Mouse (Mus musculus) liver, embryonic 15.5 days (tissue): Measurements from ENCODE around the gene Drd5. TPM values are rescaled to one million over a fixed set of nuclear protein-coding genes. Genes with fewer than 3 reads are reported as not detected.

ENCODE experiments used
- ATAC-seq: fragments of 200-750 bp; cut with Nextera tagmentation; 2 replicates; pipeline ENCODE4 v1.8.0; 2017; ENCODE audit warnings: moderate number of reproducible peaks, mild to moderate bottlenecking, moderate library complexity; ENCODE audit not compliant: insufficient read depth
- H3K27ac ChIP-seq: fragments of 300-500 bp; sonication (generic); replicated peaks from 2 replicates; pipeline ENCODE4 v1.5.1; 2015; ENCODE audit warnings: mild to moderate bottlenecking, inconsistent platforms
- H3K27me3 ChIP-seq: fragments of 300-500 bp; sonication (generic); 2 replicates; pipeline ENCODE4 v1.6.1; 2015; ENCODE audit warnings: mild to moderate bottlenecking, inconsistent platforms
- H3K36me3 ChIP-seq: fragments of 300-500 bp; sonication (generic); replicated peaks from 2 replicates; pipeline ENCODE4 v1.6.1; 2015; ENCODE audit warnings: moderate library complexity, mild to moderate bottlenecking, inconsistent platforms
- H3K4me1 ChIP-seq: fragments of 300-500 bp; sonication (generic); replicated peaks from 2 replicates; pipeline ENCODE4 v1.6.1; 2015; ENCODE audit warnings: inconsistent platforms
- H3K4me2 ChIP-seq: fragments of 300-500 bp; sonication (generic); 2 replicates; pipeline ENCODE4 v1.6.1; 2015; ENCODE audit warnings: moderate library complexity, mild to moderate bottlenecking, inconsistent platforms
- H3K4me3 ChIP-seq: fragments of 300-500 bp; sonication (generic); replicated peaks from 2 replicates; pipeline ENCODE4 v1.5.1; 2015; ENCODE audit warnings: mild to moderate bottlenecking, inconsistent platforms
- H3K9ac ChIP-seq: fragments of 300-500 bp; sonication (generic); 2 replicates; pipeline ENCODE4 v1.6.1; 2015; ENCODE audit warnings: moderate library complexity, mild to moderate bottlenecking, inconsistent platforms
- H3K9me3 ChIP-seq: fragments of 300-500 bp; sonication (generic); replicated peaks from 2 replicates; pipeline ENCODE4 v1.6.1; 2016; ENCODE audit warnings: inconsistent platforms
- WGBS: fragments of 180-500 bp; shearing (Covaris S2); methylation state at CpG from one replicate; pipeline ENCODE4 v1.1.7; 2015; ENCODE audit warnings: mixed read lengths; ENCODE audit not compliant: insufficient replicate concordance; 5-methylcytosine and 5-hydroxymethylcytosine counted together
- polyA plus RNA-seq: library from polyadenylated mRNA; unstranded; fragments of >200 nt; fragmentation: Nextera tagmentation; extraction: Ambion mirVana; gene quantifications from 2 replicates; pipeline ENCODE4 v1.2.1, GENCODE M21; 2015

The Drd5 gene
- polyA plus RNA-seq, 1 experiment from 2014 or later = not detected

GRCm38 (mm10) chr5:38350351-38350929, 31.3 kb downstream of the Drd5 start:
- H3K27me3 ChIP-seq = no peaks in the 10 kb centered on the region
- 56% methylated on average over 5 of the region's 5 CpGs for WGBS
- H3K36me3 ChIP-seq = no peaks in the 10 kb centered on the region
- no peak overlapping the region for H3K4me3 ChIP-seq
- H3K9ac ChIP-seq = no peak overlapping the region
- no peaks in the 10 kb centered on the region for H3K4me1 ChIP-seq
- H3K4me2 ChIP-seq = no peak overlapping the region
- ATAC-seq = no peak
- no peaks in the 10 kb centered on the region for H3K9me3 ChIP-seq
- H3K27ac ChIP-seq = no peak overlapping the region

GRCm38 (mm10) chr5:38356927-38357326, 37.8 kb downstream of the Drd5 start:
- ATAC-seq = no peak
- no peaks in the 10 kb centered on the region for H3K4me1 ChIP-seq
- WGBS = 57% methylated on average over 3 of the region's 3 CpGs

DNA sequence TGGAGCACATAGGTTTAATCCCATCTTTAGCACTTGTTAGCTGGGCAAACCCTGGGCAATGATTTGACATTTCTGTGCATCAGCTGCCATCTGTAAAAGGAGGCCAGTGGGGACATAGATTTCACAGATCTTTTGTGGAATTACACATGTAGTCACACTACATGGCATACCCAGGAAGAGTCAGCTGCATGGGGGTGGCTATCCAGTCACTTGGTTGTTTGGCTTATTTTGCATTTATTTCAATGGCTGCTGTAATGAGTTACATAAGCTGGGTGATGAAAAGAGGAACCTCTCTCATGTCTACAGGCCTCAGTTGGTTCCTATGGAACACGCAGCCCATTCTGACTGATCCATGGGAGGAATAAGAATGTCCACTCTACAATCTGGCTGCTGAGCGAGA, 40.5 kb downstream of the Drd5 start:
- Histone ChIP-seq H3K4me3 (no peak overlapping the region), H3K27ac (no peak overlapping the region), H3K9ac (no peak overlapping the region), H3K4me1 (no peaks in the 10 kb centered on the region), H3K36me3 (no peaks in the 10 kb centered on the region), H3K27me3 (no peaks in the 10 kb centered on the region), H3K4me2 (no peak overlapping the region), H3K9me3 (no peaks in the 10 kb centered on the region)
- WGBS = 47% methylated on average over 2 of the region's 2 CpGs
- no peak for ATAC-seq

More at GRCm38 (mm10) chr5:38356927-38357326, 37.8 kb downstream of the Drd5 start:
- H3K36me3 ChIP-seq = no peaks in the 10 kb centered on the region
- H3K4me2 ChIP-seq = no peak overlapping the region
- no peak overlapping the region for H3K9ac ChIP-seq
- H3K9me3 ChIP-seq = no peaks in the 10 kb centered on the region
- no peak overlapping the region for H3K27ac ChIP-seq
- H3K27me3 ChIP-seq = no peaks in the 10 kb centered on the region
- H3K4me3 ChIP-seq = no peak overlapping the region

DNA sequence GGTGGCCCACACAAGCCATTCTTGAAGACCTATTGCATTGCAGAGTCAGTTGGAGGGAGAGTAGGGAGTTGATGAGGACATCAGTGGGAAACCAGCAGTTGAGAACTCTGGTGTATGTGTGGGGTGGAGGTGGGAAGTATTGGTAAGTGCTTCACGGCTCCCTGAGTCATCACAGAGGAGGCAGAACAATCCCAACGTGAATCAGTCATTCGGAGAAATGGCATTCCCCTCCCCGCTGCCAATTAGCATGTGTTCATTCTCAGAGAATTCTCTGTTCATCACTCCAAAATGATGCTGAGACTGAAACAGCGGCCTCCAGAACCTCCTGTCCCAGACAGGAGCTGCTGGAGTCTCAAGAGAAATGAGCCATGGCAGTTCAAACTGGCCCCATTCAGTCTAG, 45.2 kb downstream of the Drd5 start:
- no peak for ATAC-seq
- Histone ChIP-seq H3K27me3 (no peaks in the 10 kb centered on the region), H3K9ac (no peak overlapping the region), H3K4me1 (peaks cover 10% of the 10 kb centered on the region; the same call in 1 of the 2 replicates), H3K27ac (no peak overlapping the region), H3K4me2 (no peak overlapping the region), H3K36me3 (no peaks in the 10 kb centered on the region), H3K4me3 (no peak overlapping the region), H3K9me3 (no peaks in the 10 kb centered on the region)
- WGBS = 68% methylated on average over 5 of the region's 5 CpGs

DNA sequence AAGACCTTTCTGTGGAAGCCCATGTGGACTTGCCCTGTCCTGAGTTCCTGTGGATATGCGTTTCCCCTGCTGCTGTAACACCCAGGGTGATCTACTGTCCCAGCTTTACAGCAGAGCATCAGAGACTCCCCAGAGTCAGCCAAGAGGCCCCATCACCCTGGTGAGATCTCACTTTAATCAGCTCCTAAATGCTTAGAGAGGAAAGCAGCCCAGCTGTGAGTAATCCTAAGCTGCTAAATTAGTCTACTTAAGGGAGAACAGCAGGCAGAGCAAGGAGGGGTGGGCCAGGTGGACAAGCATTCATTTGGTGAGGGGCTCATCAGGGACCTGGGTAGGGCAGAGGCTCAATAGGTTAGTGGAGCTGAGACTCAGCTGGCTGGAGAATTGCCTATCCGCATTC, 46.4 kb downstream of the Drd5 start:
- WGBS = 56% methylated on average over 2 of the region's 2 CpGs

GRCm38 (mm10) chr5:38366650-38367470, 47.7 kb downstream of the Drd5 start:
- H3K9me3 ChIP-seq = no peaks in the 10 kb centered on the region
- no peaks in the 10 kb centered on the region for H3K27me3 ChIP-seq
- no peaks in the 10 kb centered on the region for H3K36me3 ChIP-seq
- peak overlapping the region; percentile 56 for H3K4me2 ChIP-seq
- peaks cover 10% of the 10 kb centered on the region; the same call in 1 of the 2 replicates for H3K4me1 ChIP-seq
- no peak overlapping the region for H3K9ac ChIP-seq
- 11% methylated on average over 18 of the region's 18 CpGs for WGBS
- peak overlapping the region; percentile 22 for H3K4me3 ChIP-seq
- H3K27ac ChIP-seq = no peak overlapping the region
- peak; percentile 66 for ATAC-seq

More for the DNA sequence above, 46.4 kb downstream of the Drd5 start:
- ATAC-seq = no peak
- no peak overlapping the region for H3K4me2 ChIP-seq
- no peak overlapping the region for H3K4me3 ChIP-seq
- no peaks in the 10 kb centered on the region for H3K36me3 ChIP-seq
- peaks cover 10% of the 10 kb centered on the region; the same call in 1 of the 2 replicates for H3K4me1 ChIP-seq
- no peaks in the 10 kb centered on the region for H3K27me3 ChIP-seq
- no peak overlapping the region for H3K9ac ChIP-seq
- H3K9me3 ChIP-seq = no peaks in the 10 kb centered on the region
- no peak overlapping the region for H3K27ac ChIP-seq

- Histone ChIP-seq H3K4me3 (no peak overlapping the region), H3K9me3 (no peaks in the 10 kb centered on the region), H3K36me3 (no peaks in the 10 kb centered on the region), H3K4me2 (no peak overlapping the region), H3K4me1 (peaks cover 10% of the 10 kb centered on the region; the same call in 1 of the 2 replicates), H3K9ac (no peak overlapping the region), H3K27me3 (no peaks in the 10 kb centered on the region), H3K27ac (no peak overlapping the region)
- 86% methylated on average over 1 of the region's 1 CpGs for WGBS
- ATAC-seq = no peak
These were observed 52.1 kb downstream of the Drd5 start for GRCm38 (mm10) chr5:38371308-38371707.

Other genes with a start within 250 kb of the Drd5 start
- gene Nsg1, start 159.5 kb upstream of the Drd5 start, polyA plus RNA-seq = 3.2 and 4.0 TPM in 2 replicates
- 2.7 and 2.9 TPM in 2 replicates for gene Zbtb49, start 98.9 kb upstream of the Drd5 start, polyA plus RNA-seq
- 37.0 and 47.7 TPM in 2 replicates for gene Lyar, start 98.9 kb upstream of the Drd5 start, polyA plus RNA-seq
- 34.1 and 39.8 TPM in 2 replicates for gene Tmem128, start 59.2 kb upstream of the Drd5 start, polyA plus RNA-seq
- gene Otop1, start 43.4 kb upstream of the Drd5 start, polyA plus RNA-seq = not detected in 2 replicates
- gene Slc2a9, start 183.8 kb downstream of the Drd5 start, polyA plus RNA-seq = 2.3 and 2.6 TPM in 2 replicates
- gene Wdr1, start 243.9 kb downstream of the Drd5 start, polyA plus RNA-seq = 81.2 and 84.4 TPM in 2 replicates